Mouse (Mus musculus) myocyte (in vitro differentiated cells): ENCODE results near the gene Cog1. TPM values are rescaled to one million over a fixed set of nuclear protein-coding genes. Genes with fewer than 3 reads are reported as not detected.

Experiments used
- H3K27me3 ChIP-seq: one replicate; pipeline ENCODE4 v1.6.1; 2011; ENCODE audit not compliant: control insufficient read depth, insufficient read depth, insufficient read length
- H3K36me3 ChIP-seq: one replicate; pipeline ENCODE4 v1.6.1; 2011; ENCODE audit not compliant: control insufficient read depth, insufficient read depth
- H3K4me2 ChIP-seq: one replicate; pipeline ENCODE4 v1.6.1; 2011; ENCODE audit warnings: low read depth, control low read depth
- H3K4me3 ChIP-seq: one replicate; pipeline ENCODE4 v1.5.1; 2011; ENCODE audit warnings: mild to moderate bottlenecking, control low read depth, moderate library complexity
- H3K79me2 ChIP-seq: one replicate; pipeline ENCODE4 v1.6.1; 2011; ENCODE audit not compliant: control insufficient read depth, insufficient read depth
- H3ac ChIP-seq: one replicate; pipeline ENCODE4 v1.6.1; 2011; ENCODE audit not compliant: control insufficient read depth, insufficient read length
- CEBPB ChIP-seq: IDR thresholded peaks from 2 replicates; pipeline ENCODE4 v1.6.1; 2011; ENCODE audit warnings: mild to moderate bottlenecking, moderate library complexity; ENCODE audit not compliant: poor library complexity, insufficient read depth, severe bottlenecking
- E2F4 ChIP-seq: IDR thresholded peaks from one replicate; pipeline ENCODE4 v1.6.1; 2011; ENCODE audit warnings: mild to moderate bottlenecking, control low read depth, moderate library complexity; ENCODE audit not compliant: insufficient read depth
- MAX ChIP-seq: IDR thresholded peaks from one replicate; pipeline ENCODE4 v1.6.1; 2011; ENCODE audit warnings: low read depth, mild to moderate bottlenecking, control low read depth
- MYOD1 ChIP-seq, 3 experiments: IDR thresholded peaks; one replicate each; pipeline ENCODE4 v1.6.1; 2011; ENCODE audit warnings: control low read depth in 2 of 3, low read depth in 2 of 3, mild to moderate bottlenecking in 2 of 3, moderate library complexity in 1 of 3; ENCODE audit not compliant: insufficient read length in 2 of 3, control insufficient read depth in 1 of 3
- MYOG ChIP-seq, 3 experiments: IDR thresholded peaks; one replicate each; pipeline ENCODE4 v1.6.1; 2011; ENCODE audit warnings: control low read depth in 2 of 3, low read depth in 2 of 3, mild to moderate bottlenecking in 2 of 3; ENCODE audit not compliant: insufficient read length in 2 of 3, control insufficient read depth in 1 of 3, insufficient read depth in 1 of 3
- POLR2A ChIP-seq: IDR thresholded peaks from one replicate; pipeline ENCODE4 v1.6.1; 2011; ENCODE audit warnings: low read depth, mild to moderate bottlenecking, control low read depth, moderate library complexity; ENCODE audit not compliant: insufficient read length
- POLR2AphosphoS2 ChIP-seq: IDR thresholded peaks from one replicate; pipeline ENCODE4 v1.6.1; 2011; ENCODE audit warnings: low read depth, control low read depth; ENCODE audit not compliant: insufficient read length
- REST ChIP-seq: IDR thresholded peaks from one replicate; pipeline ENCODE4 v1.6.1; 2011; ENCODE audit warnings: mild to moderate bottlenecking, control low read depth, moderate library complexity; ENCODE audit not compliant: insufficient read depth, insufficient read length
- SRF ChIP-seq: IDR thresholded peaks from one replicate; pipeline ENCODE4 v1.6.1; 2011; ENCODE audit warnings: low read depth; ENCODE audit not compliant: control insufficient read depth, insufficient read length
- TCF3 ChIP-seq: IDR thresholded peaks from one replicate; pipeline ENCODE4 v1.6.1; 2011; ENCODE audit warnings: low read depth, control low read depth; ENCODE audit not compliant: insufficient read length
- USF1 ChIP-seq: IDR thresholded peaks from one replicate; pipeline ENCODE4 v1.6.1; 2011; ENCODE audit warnings: low read depth, mild to moderate bottlenecking, control low read depth, moderate library complexity
- polyA plus RNA-seq: library from polyadenylated mRNA; unstranded; fragments of >200 nt; fragmentation: generic; extraction: Trizol; gene quantifications from one replicate; pipeline ENCODE4 v1.2.1, GENCODE M21; 2012; ENCODE audit warnings: missing spikeins

Cog1 gene
- polyA plus RNA-seq, 1 experiment, result 25.6 TPM

DNA sequence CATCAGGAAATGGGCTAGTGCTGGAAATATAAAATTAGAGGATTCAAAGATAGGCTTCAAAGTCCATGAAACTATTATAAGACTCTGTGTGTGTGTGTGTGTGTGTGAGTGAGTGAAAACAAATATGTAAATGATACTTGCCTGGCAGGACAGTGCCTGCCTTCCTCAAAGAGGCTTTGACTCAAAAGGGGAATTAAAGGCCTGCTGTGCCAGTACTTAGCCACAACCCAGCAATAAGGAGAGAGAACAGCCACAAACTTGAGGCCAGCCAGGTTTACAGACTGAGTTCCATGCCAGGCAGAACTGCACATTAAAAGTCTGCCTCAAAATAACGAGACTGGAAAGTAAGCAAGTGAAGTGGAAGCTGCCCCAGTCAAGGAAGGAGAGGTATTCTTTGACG is 27.9 kb downstream of the Cog1 start:
- Histone ChIP-seq H3K36me3 (peaks cover 9% of the 10 kb centered on the region), H3K4me2 (no peak overlapping the region), H3K79me2 (peaks cover 99% of the 10 kb centered on the region), H3K4me3 (no peak overlapping the region), H3K27me3 (no peaks in the 10 kb centered on the region), H3ac (no peak overlapping the region)
- no peak for TF ChIP-seq CEBPB

GRCm38 (mm10) chr11:113677378-113677777 is 28.4 kb downstream of the Cog1 start:
- Histone ChIP-seq H3ac (no peak overlapping the region), H3K4me3 (no peak overlapping the region), H3K27me3 (no peaks in the 10 kb centered on the region), H3K36me3 (peaks cover 9% of the 10 kb centered on the region), H3K79me2 (peaks cover 99% of the 10 kb centered on the region), H3K4me2 (no peak overlapping the region)
- TF ChIP-seq SRF, result no peak
- TF ChIP-seq USF1, result no peak
- no peak for TF ChIP-seq TCF3
- no peak for TF ChIP-seq MYOD1 (IDR thresholded peaks at IDR 0.05; ENCODE audit: control insufficient read depth in 1 of 3, insufficient read length in 2 of 3, low read depth in 2 of 3)
- TF ChIP-seq POLR2AphosphoS2, result no peak
- TF ChIP-seq MAX, result no peak
- TF ChIP-seq POLR2A, result no peak

DNA sequence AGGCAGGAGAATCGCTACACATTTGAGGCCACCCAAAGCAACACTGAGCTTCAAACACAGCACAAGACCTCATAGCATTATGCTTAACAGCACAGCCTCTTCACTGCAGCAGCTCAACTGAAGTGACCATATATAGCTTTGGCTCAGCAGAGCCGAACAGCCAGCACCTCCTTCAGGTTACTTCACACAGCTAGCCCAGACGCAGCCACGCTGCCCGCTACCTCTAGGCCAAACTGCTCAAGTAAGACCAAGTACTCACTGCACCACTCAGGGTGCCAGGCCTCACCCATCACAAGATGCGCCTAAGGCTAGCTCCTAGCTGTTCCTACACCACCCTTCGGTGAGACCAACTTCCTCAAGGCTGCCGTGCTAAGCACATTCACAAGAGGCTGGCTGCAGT is 29.4 kb downstream of the Cog1 start:
- Histone ChIP-seq H3K4me3 (no peak overlapping the region), H3K27me3 (no peaks in the 10 kb centered on the region), H3K36me3 (peaks cover 3% of the 10 kb centered on the region), H3K4me2 (no peak overlapping the region), H3K79me2 (peaks cover 99% of the 10 kb centered on the region), H3ac (no peak overlapping the region)
- no peak for TF ChIP-seq SRF
- TF ChIP-seq USF1, result no peak
- TF ChIP-seq REST, result no peak
- TF ChIP-seq MAX, result no peak
- no peak for TF ChIP-seq POLR2AphosphoS2
- no peak for TF ChIP-seq E2F4

DNA sequence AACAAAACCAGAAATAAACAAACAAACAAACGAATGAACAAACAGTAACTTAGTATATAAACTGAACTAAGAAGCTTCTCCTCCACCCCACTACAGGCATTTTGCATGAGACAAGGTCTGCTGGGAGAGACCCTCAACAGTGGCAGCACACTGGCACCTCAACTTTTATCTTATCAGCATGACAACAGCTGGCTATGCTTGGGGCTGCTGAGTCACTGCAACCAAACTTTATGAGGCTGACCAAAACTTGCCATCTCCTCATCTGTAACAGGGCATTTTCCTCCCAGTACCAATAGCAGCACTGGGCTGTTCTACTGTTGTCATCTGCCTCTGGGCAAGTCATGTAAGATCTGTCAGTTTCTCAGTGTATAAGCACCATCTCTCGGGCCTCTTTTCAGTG is 32.0 kb downstream of the Cog1 start:
- H3K27me3 ChIP-seq, result no peaks in the 10 kb centered on the region
- TF ChIP-seq MYOD1 (IDR thresholded peaks at IDR 0.05; ENCODE audit: control insufficient read depth in 1 of 3, insufficient read length in 2 of 3, low read depth in 2 of 3), result peak in 2 of 3 experiments; percentile 43 to 74
- no peak for TF ChIP-seq USF1
- peak in 2 of 3 experiments; percentile 29 to 73 for TF ChIP-seq MYOG (IDR thresholded peaks at IDR 0.05; ENCODE audit: control insufficient read depth in 1 of 3, insufficient read depth in 1 of 3, insufficient read length in 2 of 3, low read depth in 2 of 3)
- no peak for TF ChIP-seq CEBPB
- H3K36me3 ChIP-seq, result peaks cover 3% of the 10 kb centered on the region
- H3K4me2 ChIP-seq, result peak overlapping the region; percentile 99
- H3K79me2 ChIP-seq, result peaks cover 90% of the 10 kb centered on the region
- no peak overlapping the region for H3ac ChIP-seq
- H3K4me3 ChIP-seq, result no peak overlapping the region

- H3ac ChIP-seq, result no peak overlapping the region
- H3K79me2 ChIP-seq, result peaks cover 86% of the 10 kb centered on the region
- TF ChIP-seq SRF (no peak), USF1 (peak; percentile 17)
- H3K4me3 ChIP-seq, result peak overlapping the region; percentile 83
- H3K36me3 ChIP-seq, result peaks cover 2% of the 10 kb centered on the region
- H3K4me2 ChIP-seq, result peak overlapping the region; percentile 99
- no peaks in the 10 kb centered on the region for H3K27me3 ChIP-seq
Observed at GRCm38 (mm10) chr11:113681979-113682378, 33.0 kb downstream of the Cog1 start.

GRCm38 (mm10) chr11:113682897-113683626 is 34.1 kb downstream of the Cog1 start:
- H3K4me2 ChIP-seq, result peak overlapping the region; percentile 99
- peaks cover 9% of the 10 kb centered on the region for H3K36me3 ChIP-seq
- H3K4me3 ChIP-seq, result peak overlapping the region; percentile 83
- TF ChIP-seq MYOG (IDR thresholded peaks at IDR 0.05; ENCODE audit: control insufficient read depth in 1 of 3, insufficient read depth in 1 of 3, insufficient read length in 2 of 3, low read depth in 2 of 3) (peak in 1 of 3 experiments; percentile 23), POLR2A (peak; percentile 17), MAX (no peak), REST (no peak), E2F4 (no peak), MYOD1 (IDR thresholded peaks at IDR 0.05; ENCODE audit: control insufficient read depth in 1 of 3, insufficient read length in 2 of 3, low read depth in 2 of 3) (peak in 2 of 3 experiments; percentile 34 to 75)
- H3K27me3 ChIP-seq, result no peaks in the 10 kb centered on the region
- peaks cover 76% of the 10 kb centered on the region for H3K79me2 ChIP-seq
- peak overlapping the region; percentile 93 for H3ac ChIP-seq
